Mouse (Mus musculus): ENCODE results near the gene Dock3. TPM values are rescaled to one million over a fixed set of nuclear protein-coding genes. Genes with fewer than 3 reads are reported as not detected.

Dock3 gene
- polyA plus RNA-seq, 1 experiment from 2014 or later, result 23.4 TPM

DNA sequence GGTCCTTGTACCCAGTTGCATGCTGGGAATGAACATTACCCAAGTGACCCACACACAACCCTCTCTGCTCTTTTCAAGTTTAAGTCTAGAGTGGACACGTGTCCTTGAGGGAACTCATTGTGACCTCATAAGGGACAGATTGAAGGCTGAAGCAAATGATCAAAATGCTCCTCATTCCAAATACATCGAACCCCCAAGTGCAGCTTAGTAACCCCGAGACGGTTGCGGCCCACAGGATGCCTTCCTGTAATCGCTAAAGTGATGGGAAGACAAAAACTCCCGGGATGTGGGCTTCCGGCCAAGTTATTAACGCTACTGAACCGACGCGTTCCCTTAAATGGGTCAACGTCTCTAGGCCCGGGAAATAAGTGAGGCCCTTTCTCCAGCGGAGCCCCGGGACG is 340.4 kb downstream of the Dock3 start:
- peak overlapping the region; percentile 71 for H3K4me2 ChIP-seq
- H3K9me3 ChIP-seq, result no peaks in the 10 kb centered on the region
- peak overlapping the region; percentile 93 for H3K9ac ChIP-seq
- under 1% methylated on average over 17 of the region's 17 CpGs for WGBS
- H3K4me1 ChIP-seq, result peaks cover 33% of the 10 kb centered on the region
- peak overlapping the region; percentile 88 for H3K4me3 ChIP-seq
- peak overlapping the region; percentile 94 for H3K27ac ChIP-seq
- no peaks in the 10 kb centered on the region for H3K27me3 ChIP-seq (replicated peaks)
- H3K36me3 ChIP-seq (replicated peaks), result peaks cover 19% of the 10 kb centered on the region; the same call in 1 of the 2 replicates
- no peak for ATAC-seq (replicated peaks)

DNA sequence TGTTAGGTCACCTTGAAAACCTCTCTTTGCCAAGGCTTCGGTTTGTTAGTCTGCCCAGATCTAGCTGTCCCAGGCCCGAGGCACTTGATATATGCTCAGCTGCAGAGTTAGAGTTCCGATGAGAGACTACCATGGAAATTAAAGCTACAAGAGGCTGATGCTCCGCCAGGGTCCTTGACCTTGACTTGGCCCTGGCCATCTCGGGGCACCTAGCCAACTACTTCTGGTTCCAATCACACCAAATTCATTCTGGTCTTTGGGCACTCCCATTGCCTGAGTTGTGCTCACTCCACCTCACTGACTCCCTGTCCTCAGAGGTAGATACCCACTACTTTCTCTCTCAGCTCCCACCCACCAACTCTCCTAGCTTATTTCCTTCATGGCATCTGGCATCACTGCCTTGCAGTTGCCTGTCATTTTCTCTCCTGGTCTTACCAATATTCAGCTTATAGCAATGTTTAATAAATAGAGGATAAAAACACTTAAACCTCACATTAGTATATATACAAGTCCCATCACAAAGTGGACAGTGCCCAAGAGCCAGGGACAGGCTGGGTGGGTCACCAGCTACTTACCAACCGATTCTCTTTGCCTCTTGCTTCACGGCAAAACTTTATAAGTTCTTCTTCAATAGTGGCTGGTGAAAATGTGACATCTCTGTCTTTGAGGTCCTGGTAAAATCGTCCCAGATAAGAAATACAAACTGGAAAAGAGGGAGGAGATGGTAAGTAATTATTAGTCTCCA is 341.0 kb downstream of the Dock3 start:
- H3K9ac ChIP-seq, result peak overlapping the region; percentile 93
- H3K27ac ChIP-seq, result no peak overlapping the region
- H3K9me3 ChIP-seq, result no peaks in the 10 kb centered on the region
- H3K4me1 ChIP-seq, result peaks cover 37% of the 10 kb centered on the region
- peak overlapping the region; percentile 71 for H3K4me2 ChIP-seq
- no peaks in the 10 kb centered on the region for H3K27me3 ChIP-seq (replicated peaks)
- H3K4me3 ChIP-seq, result peak overlapping the region; percentile 88
- H3K36me3 ChIP-seq (replicated peaks), result peaks cover 18% of the 10 kb centered on the region; the same call in 1 of the 2 replicates
- WGBS, result 74% methylated on average over 8 of the region's 8 CpGs
- no peak for ATAC-seq (replicated peaks)

DNA sequence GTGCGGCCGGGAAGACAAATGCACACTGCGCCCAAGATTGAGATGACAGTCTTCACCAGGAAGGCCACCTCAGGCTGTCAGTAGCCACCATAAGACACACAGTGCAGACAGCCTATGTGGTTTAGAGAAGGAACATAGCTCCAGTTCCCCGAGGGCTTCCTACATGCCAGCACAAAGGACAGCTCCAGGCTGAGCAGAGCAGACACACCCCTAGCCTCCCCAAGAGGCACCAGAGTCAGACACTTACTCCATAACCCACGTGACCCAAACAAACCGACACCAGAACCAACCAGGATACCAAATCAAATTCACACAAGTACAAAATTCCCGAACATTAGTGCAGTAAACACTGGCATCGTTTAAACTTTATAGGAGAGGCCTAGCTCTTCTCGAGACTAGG is 342.4 kb downstream of the Dock3 start:
- Histone ChIP-seq H3K27ac (no peak overlapping the region), H3K4me3 (no peak overlapping the region), H3K9me3 (no peaks in the 10 kb centered on the region), H3K4me1 (peaks cover 50% of the 10 kb centered on the region), H3K4me2 (no peak overlapping the region), H3K9ac (no peak overlapping the region), H3K27me3 (replicated peaks) (no peaks in the 10 kb centered on the region), H3K36me3 (replicated peaks) (peaks cover 15% of the 10 kb centered on the region; the same call in 1 of the 2 replicates)
- ATAC-seq (replicated peaks), result no peak
- 89% methylated on average over 9 of the region's 9 CpGs for WGBS

DNA sequence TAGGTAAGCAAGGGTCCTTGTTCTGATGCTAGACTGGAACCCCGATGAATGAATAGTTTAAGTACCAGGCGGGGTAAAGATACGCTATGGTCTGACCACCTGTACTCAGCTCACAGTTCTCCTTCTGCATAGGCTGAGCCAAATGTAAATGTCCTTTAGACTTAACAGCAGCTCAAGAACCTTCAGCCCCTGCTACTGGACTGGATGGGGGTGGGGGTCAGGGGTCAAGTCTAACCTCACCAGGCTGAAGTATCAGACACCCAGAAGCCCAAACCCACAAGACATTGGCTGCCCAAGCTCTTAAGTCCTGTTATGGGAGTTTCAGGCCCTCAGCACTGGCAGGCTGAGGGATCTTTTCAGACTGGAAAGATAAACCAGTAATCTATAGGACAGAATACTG is 343.4 kb downstream of the Dock3 start:
- WGBS, result 92% methylated on average over 3 of the region's 3 CpGs
- no peak for ATAC-seq (replicated peaks)
- Histone ChIP-seq H3K9ac (no peak overlapping the region), H3K27me3 (replicated peaks) (no peaks in the 10 kb centered on the region), H3K27ac (no peak overlapping the region), H3K4me2 (no peak overlapping the region), H3K4me3 (no peak overlapping the region), H3K36me3 (replicated peaks) (peaks cover 20% of the 10 kb centered on the region; the same call in 1 of the 2 replicates), H3K9me3 (no peaks in the 10 kb centered on the region), H3K4me1 (peaks cover 57% of the 10 kb centered on the region)

DNA sequence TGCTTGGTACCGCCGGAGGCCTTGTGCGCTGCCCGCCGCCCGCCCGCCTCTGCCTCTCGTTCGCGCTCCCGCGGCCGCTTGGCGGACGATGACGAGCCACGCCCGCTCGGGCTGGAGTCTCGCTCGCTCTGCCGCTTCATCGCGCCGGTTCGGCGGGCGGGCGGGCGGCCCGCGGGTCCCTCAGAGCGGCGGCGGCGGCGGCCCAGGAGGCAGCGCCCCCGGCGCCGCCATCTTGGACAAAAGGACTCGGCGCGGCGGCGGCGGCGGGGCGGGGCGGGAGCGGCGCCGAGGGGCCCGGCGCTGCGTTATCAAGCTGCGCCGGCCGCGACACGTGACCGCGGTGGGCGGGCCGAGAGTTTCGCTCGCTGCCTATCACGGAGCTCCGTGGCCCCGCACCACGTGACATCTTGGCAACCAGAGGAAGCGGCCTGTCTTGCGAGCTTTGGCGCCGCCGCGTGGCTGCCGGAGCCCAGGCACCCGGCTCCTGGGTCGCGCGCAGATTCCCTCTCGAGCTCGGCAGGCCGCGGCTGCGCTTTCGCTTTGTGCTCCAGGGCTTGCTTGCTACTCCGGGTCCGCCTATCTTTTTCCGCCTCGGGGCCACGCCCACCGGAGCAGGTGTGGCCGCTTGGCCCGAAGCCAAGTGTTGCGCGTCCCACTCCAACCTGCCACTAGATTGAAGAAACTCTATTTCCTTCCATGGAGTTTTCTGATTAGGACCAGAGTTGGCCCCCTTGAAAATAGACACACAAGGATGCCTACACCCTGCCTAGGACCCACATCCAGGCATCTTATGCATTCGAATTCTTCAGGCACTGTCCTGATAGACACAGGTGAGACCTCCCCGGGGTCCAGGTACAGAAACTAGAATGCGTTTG is 344.6 kb downstream of the Dock3 start, which contains the start of gene Rbm15b:
Gene Rbm15b (minus strand): TSS at position 601 of the 875 bp plus-strand sequence.
- H3K27me3 ChIP-seq (replicated peaks), result no peaks in the 10 kb centered on the region
- H3K36me3 ChIP-seq (replicated peaks), result peaks cover 26% of the 10 kb centered on the region; the same call in 1 of the 2 replicates
- peak within 1 kb of the TSS; percentile 93 for H3K27ac ChIP-seq
- ATAC-seq (replicated peaks), result peak; percentile 74
- peak within 1 kb of the TSS; percentile 95 for H3K4me2 ChIP-seq
- H3K4me1 ChIP-seq, result peaks cover 64% of the 10 kb centered on the region
- H3K9ac ChIP-seq, result peak within 1 kb of the TSS; percentile 94
- peak within 1 kb of the TSS; percentile 92 for H3K4me3 ChIP-seq
- 2% methylated on average over 95 of the region's 101 CpGs for WGBS
- H3K9me3 ChIP-seq, result no peaks in the 10 kb centered on the region

DNA sequence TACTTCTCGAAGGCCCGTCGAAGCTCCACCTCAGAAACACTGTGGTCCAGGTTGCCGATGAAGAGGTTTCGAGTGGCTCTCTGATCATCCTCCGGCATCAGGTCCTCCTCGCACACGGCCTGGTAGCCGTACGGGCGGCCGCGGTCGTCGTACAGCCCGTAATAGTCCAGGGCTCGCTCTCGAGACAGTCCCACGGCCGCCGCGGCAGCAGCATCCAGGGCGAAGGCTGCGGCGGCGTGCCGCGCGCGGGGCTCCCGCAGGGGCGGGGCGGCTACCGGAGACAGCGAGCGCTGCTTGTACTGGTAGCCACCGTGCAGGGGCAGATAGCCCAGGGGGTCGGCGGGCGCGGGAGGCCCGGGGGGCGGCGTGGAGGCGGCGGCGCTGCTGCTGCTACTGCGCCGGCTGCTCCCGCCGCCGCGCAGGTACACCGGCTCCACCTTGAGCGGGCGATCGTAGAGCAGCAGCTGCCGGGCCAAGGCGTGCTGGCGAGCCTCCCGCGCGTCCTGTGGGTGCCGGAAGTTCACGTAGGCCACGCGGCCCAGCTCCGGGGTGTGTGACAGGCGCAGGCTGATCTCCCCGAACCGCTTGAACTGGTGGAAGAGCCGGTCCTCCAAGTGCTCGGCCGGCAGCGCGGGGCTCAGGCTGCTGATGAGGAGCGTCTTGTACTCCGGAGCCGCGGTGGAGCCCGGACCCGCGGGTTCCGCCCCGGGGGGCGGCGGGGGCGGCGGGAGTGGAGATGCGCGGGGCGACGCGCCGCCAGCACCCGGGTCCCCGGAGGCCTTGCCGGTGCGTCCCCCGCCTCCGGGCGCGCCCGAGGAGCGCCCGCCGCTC is 345.6 kb downstream of the Dock3 start:
- Histone ChIP-seq H3K4me2 (peak overlapping the region; percentile 95), H3K27me3 (replicated peaks) (no peaks in the 10 kb centered on the region), H3K27ac (peak overlapping the region; percentile 93), H3K4me3 (peak overlapping the region; percentile 92), H3K36me3 (replicated peaks) (peaks cover 31% of the 10 kb centered on the region), H3K9ac (peak overlapping the region; percentile 94), H3K9me3 (no peaks in the 10 kb centered on the region), H3K4me1 (peaks cover 70% of the 10 kb centered on the region)
- under 1% methylated on average over 85 of the region's 107 CpGs for WGBS
- peak; percentile 26 for ATAC-seq (replicated peaks)

DNA sequence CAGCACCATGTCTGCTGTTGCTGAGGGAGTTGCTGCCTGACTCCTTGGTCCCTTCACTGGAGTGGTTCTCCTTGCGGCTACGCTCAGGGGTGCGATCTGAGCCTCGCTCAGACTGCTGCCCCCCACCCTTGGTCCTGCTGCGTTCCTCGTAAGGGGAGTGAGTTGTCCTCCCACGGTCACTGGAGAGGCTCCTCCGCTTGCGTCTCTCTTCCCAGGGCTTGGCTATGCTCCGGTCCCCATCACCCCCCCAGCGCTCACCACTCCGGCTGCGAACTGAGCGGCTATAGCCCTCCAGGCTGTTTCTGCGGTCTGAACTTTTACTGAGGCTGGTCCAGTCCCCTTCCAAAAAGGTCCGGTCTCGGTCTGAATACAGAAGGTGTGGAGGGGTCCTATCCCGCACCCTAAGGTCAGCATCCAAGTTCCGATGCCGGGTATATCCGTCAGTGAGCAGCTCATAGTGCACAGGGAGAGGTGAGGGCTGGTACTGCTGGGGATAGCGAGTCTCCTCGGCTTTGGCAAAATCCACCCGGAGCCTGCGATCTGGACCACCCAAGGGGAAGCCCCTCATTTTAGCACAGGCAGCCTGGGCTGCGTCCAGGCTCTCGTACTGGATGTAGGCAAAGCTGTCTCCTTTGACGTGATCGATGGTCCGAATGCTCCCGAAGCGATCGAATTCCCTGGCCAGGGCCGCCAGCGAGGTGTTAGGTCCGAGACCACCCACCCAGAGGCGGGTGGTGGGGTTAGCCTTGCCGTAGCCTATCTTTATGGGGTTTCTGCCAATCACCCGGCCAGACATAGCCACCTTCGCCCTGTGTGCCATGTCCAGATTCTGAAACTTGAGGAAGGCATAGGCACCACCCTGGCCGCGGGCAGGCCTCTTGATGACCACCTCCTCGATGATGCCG is 346.5 kb downstream of the Dock3 start:
- H3K4me2 ChIP-seq, result peak overlapping the region; percentile 95
- 21% methylated on average over 44 of the region's 44 CpGs for WGBS
- H3K27ac ChIP-seq, result peak overlapping the region; percentile 93
- peak overlapping the region; percentile 92 for H3K4me3 ChIP-seq
- ATAC-seq (replicated peaks), result no peak
- H3K27me3 ChIP-seq (replicated peaks), result no peaks in the 10 kb centered on the region
- peaks cover 61% of the 10 kb centered on the region for H3K4me1 ChIP-seq
- H3K9ac ChIP-seq, result peak overlapping the region; percentile 94
- H3K36me3 ChIP-seq (replicated peaks), result peaks cover 31% of the 10 kb centered on the region
- H3K9me3 ChIP-seq, result no peaks in the 10 kb centered on the region

DNA sequence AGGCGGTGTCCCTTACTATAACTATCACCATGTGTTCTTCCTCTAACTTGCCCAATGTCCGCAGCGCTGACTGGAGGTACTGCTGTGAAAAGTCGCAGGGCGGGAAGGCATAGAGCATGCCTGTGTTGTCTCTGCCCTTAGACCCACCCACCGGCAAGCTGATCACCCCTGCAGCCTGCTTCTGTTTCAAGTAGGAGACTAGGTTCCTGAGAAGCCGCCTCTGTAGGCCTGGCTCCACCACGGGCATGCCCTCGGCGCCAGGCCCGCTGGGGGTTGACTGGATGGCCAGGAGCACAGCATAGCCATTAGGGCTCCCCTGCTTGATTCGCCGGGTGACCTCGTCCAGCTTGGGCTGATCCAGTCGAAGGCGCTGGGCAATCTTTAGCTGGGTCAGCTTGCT is 347.4 kb downstream of the Dock3 start:
- Histone ChIP-seq H3K4me3 (peak overlapping the region; percentile 92), H3K36me3 (replicated peaks) (peaks cover 31% of the 10 kb centered on the region), H3K9ac (peak overlapping the region; percentile 94), H3K4me1 (peaks cover 61% of the 10 kb centered on the region), H3K4me2 (peak overlapping the region; percentile 95), H3K9me3 (no peaks in the 10 kb centered on the region), H3K27ac (no peak overlapping the region), H3K27me3 (replicated peaks) (no peaks in the 10 kb centered on the region)
- ATAC-seq (replicated peaks), result no peak
- 43% methylated on average over 16 of the region's 16 CpGs for WGBS

DNA sequence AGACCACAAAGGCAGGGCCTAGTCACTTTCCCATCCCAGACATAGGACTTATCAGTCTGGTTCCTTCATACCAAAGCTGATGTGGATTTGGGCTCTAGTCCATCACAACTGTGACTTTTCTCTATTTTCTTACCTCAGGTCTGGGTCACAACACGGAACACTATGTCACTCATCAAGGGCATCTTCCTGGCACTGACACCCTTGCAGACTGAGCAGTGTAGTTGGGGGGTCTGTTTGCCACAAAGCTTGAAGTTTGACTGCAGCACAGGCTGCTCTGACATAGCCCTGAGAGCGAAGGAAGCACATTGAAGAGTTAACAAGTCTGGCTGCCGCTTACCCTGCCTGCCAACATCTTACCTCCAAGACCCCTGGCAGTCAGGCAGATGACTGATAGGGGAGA is 348.6 kb downstream of the Dock3 start:
- Histone ChIP-seq H3K4me1 (peaks cover 60% of the 10 kb centered on the region), H3K9ac (no peak overlapping the region), H3K4me3 (peak overlapping the region; percentile 16)

DNA sequence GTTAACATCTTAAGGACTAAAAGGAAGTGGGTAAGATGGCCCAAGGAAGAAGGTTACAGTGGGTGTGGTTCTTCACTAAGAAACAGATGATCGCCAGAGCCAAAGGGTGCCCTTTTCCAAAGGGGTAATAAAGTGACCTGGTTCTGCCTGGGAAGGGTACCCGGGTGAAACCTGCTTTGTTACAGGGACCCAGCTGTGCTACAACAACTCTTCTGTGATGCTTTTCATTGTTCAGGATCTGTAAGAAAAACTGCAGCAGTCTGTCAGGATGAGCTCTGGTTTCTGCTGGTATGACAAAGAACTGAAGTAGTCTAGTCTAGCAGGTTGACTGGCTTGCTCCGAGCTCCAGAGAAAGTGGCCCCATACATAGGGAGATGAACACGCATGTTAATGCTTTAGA is 349.5 kb downstream of the Dock3 start:
- H3K4me1 ChIP-seq, result peaks cover 51% of the 10 kb centered on the region
- no peak overlapping the region for H3K4me2 ChIP-seq
- no peaks in the 10 kb centered on the region for H3K27me3 ChIP-seq (replicated peaks)
- no peak overlapping the region for H3K27ac ChIP-seq
- no peak overlapping the region for H3K4me3 ChIP-seq
- no peak for ATAC-seq (replicated peaks)
- peaks cover 33% of the 10 kb centered on the region for H3K36me3 ChIP-seq (replicated peaks)
- H3K9me3 ChIP-seq, result no peaks in the 10 kb centered on the region
- H3K9ac ChIP-seq, result no peak overlapping the region
- WGBS, result 65% methylated on average over 4 of the region's 4 CpGs

More for the DNA sequence above, 348.6 kb downstream of the Dock3 start:
- no peak for ATAC-seq (replicated peaks)
- WGBS, result 83% methylated on average over 3 of the region's 3 CpGs
- Histone ChIP-seq H3K9me3 (no peaks in the 10 kb centered on the region), H3K4me2 (peak overlapping the region; percentile 95), H3K36me3 (replicated peaks) (peaks cover 31% of the 10 kb centered on the region), H3K27me3 (replicated peaks) (no peaks in the 10 kb centered on the region), H3K27ac (no peak overlapping the region)
